Mouse (Mus musculus) liver, embryonic 13.5 days (tissue): ENCODE measurements around the gene Gata3. TPM values are rescaled to one million over a fixed set of nuclear protein-coding genes. Genes with fewer than 3 reads are reported as not detected.

Experiments
- ATAC-seq: fragments of 200-750 bp; cut with Nextera tagmentation; 2 replicates; pipeline ENCODE4 v1.8.0; 2017; ENCODE audit warnings: low read depth, mild to moderate bottlenecking, moderate number of reproducible peaks, moderate library complexity
- DNase-seq: peaks from one replicate; pipeline ENCODE4 v3.0.0; 2022
- H3K27ac ChIP-seq: fragments of 300-500 bp; sonication (generic); 2 replicates; pipeline ENCODE4 v1.5.1; 2015; ENCODE audit warnings: moderate library complexity, mild to moderate bottlenecking, inconsistent platforms
- H3K27me3 ChIP-seq: fragments of 300-500 bp; sonication (generic); 2 replicates; pipeline ENCODE4 v1.6.1; 2015; ENCODE audit warnings: mild to moderate bottlenecking, inconsistent platforms
- H3K36me3 ChIP-seq: fragments of 300-500 bp; sonication (generic); 2 replicates; pipeline ENCODE4 v1.6.1; 2015; ENCODE audit warnings: mild to moderate bottlenecking, inconsistent platforms
- H3K4me1 ChIP-seq: fragments of 300-500 bp; sonication (generic); replicated peaks from 2 replicates; pipeline ENCODE4 v1.6.1; 2015; ENCODE audit warnings: inconsistent platforms
- H3K4me2 ChIP-seq: fragments of 300-500 bp; sonication (generic); 2 replicates; pipeline ENCODE4 v1.6.1; 2015; ENCODE audit warnings: inconsistent platforms, mild to moderate bottlenecking, moderate library complexity
- H3K4me3 ChIP-seq: fragments of 300-500 bp; sonication (generic); replicated peaks from 2 replicates; pipeline ENCODE4 v1.5.1; 2015; ENCODE audit warnings: mild to moderate bottlenecking, inconsistent platforms
- H3K9ac ChIP-seq: fragments of 300-500 bp; sonication (generic); 2 replicates; pipeline ENCODE4 v1.6.1; 2015; ENCODE audit warnings: mild to moderate bottlenecking, inconsistent platforms
- H3K9me3 ChIP-seq: fragments of 300-500 bp; sonication (generic); replicated peaks from 2 replicates; pipeline ENCODE4 v1.6.1; 2016; ENCODE audit warnings: inconsistent platforms
- WGBS: fragments of 180-500 bp; shearing (Covaris S2); methylation state at CpG from one replicate; pipeline ENCODE4 v1.1.7; 2015; ENCODE audit not compliant: insufficient replicate concordance; 5-methylcytosine and 5-hydroxymethylcytosine counted together
- polyA plus RNA-seq: library from polyadenylated mRNA; unstranded; fragments of >200 nt; fragmentation: Nextera tagmentation; extraction: Ambion mirVana; gene quantifications from 2 replicates; pipeline ENCODE4 v1.2.1, GENCODE M21; 2015

Gene Gata3
- polyA plus RNA-seq, 1 experiment from 2014 or later, result 1.5 TPM

DNA sequence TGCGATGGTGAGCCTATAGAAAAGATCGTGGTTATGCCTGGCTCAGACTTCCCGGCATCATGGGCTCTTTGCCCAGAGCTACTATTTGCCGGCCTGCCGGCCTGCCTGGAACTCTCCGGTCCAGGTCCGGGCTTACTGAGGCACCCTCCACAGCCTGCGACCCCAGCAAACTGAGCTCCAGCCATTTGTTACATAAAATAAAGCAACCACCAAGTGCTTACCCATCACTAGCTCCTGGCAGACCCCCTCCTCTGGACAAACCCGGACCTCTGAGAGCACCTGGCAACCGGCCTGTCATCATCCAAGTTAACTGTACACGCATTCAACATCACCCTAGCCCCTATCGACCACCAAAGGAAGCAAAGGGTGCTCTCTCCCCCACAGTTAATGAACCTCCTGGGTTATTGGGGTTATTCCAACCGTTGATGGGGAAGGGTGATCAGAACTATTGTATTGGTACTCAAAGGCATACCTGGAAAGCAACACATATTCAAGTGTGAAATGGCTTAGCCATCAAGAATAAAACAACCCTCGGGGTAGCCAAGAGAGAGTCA is 4.5 kb downstream of the Gata3 start:
- WGBS, result 18% methylated on average over 14 of the region's 14 CpGs

DNA sequence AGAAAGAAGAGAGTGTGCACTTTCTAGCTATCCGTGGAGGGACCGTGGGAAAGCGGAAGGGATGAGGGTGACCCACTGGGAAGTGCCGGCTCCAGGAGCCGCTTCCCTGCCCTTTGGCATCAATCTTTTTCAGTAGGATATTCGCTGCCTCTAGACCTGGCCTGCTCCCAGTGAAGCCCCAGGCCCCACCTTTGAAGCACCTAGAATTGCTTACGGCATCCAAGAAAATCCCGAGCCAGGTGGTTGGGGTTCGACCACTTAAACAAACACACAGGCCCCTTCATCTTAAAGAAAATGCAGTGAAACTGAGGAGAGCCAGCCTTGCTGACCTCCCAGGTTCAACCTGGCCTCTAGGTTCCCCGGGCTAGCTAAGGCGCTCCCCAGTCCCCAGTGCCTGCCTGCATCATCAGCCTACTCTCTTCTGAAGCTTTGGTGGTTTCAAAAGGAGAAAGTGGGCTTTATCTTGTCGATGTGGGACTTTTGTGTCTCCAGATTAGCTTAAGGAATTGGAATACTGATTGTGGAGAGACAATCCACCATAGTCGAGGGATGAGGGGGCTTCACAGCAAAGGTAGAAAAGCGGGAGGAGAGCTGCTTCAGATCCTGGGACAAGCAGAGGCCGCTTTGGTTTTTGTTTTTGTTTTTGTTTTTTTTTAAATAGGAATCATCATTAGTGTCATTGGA is 5.2 kb downstream of the Gata3 start:
- H3K9ac ChIP-seq, result no peak overlapping the region
- WGBS, result 14% methylated on average over 15 of the region's 15 CpGs
- peaks cover 100% of the 10 kb centered on the region for H3K27me3 ChIP-seq
- no peaks in the 10 kb centered on the region for H3K36me3 ChIP-seq
- H3K9me3 ChIP-seq, result no peaks in the 10 kb centered on the region
- ATAC-seq (no peak), DNase-seq (no peak)
- H3K4me3 ChIP-seq, result 0 out of 2 replicates have a peak overlapping the region, but pooled peaks have one; percentile 18
- H3K4me1 ChIP-seq, result peaks cover 25% of the 10 kb centered on the region
- H3K27ac ChIP-seq, result no peak overlapping the region
- peak overlapping the region; percentile 57 for H3K4me2 ChIP-seq

More for the DNA sequence above, 4.5 kb downstream of the Gata3 start:
- Histone ChIP-seq H3K4me1 (peaks cover 24% of the 10 kb centered on the region), H3K4me3 (no peak overlapping the region), H3K9me3 (no peaks in the 10 kb centered on the region), H3K9ac (no peak overlapping the region), H3K36me3 (no peaks in the 10 kb centered on the region), H3K4me2 (no peak overlapping the region), H3K27ac (no peak overlapping the region), H3K27me3 (peaks cover 100% of the 10 kb centered on the region)
- ATAC-seq, result no peak
- DNase-seq, result no peak

DNA sequence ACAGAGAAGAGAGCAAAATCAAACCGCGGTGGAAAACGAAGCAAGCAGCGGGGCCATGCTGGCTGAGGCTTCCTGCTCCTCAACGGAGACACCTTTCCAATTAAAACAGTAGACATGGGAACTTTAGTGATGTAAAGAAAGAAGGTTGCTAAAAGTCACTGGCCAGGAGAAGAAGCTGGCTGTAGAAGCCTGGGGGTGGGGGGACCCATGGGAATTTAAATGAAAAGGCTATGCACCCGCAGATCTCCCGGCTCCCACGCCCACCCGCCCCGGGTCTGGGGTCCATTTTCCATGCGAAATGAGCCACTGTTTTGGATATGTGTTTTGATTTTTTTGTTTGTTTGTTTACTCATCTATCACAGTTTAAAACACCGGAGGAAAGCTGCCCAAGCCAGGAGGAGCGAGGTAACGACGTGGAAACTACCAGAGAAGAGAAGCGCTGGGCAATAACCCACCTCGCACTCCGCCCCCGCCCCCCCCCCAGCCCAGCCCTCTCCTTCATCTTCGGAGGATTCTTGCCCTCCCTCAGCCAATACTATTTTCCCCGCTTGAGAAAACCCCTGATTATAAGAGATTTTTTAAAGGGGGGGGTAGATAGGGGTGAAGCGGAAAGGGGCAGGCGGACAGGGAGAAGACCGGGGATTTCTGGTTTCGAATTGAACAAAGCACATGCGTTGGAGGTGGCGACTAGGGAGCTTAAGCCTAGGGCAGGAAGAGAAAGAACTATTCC is 5.9 kb downstream of the Gata3 start:
- no peak for DNase-seq
- H3K4me2 ChIP-seq, result peak overlapping the region; percentile 57

DNA sequence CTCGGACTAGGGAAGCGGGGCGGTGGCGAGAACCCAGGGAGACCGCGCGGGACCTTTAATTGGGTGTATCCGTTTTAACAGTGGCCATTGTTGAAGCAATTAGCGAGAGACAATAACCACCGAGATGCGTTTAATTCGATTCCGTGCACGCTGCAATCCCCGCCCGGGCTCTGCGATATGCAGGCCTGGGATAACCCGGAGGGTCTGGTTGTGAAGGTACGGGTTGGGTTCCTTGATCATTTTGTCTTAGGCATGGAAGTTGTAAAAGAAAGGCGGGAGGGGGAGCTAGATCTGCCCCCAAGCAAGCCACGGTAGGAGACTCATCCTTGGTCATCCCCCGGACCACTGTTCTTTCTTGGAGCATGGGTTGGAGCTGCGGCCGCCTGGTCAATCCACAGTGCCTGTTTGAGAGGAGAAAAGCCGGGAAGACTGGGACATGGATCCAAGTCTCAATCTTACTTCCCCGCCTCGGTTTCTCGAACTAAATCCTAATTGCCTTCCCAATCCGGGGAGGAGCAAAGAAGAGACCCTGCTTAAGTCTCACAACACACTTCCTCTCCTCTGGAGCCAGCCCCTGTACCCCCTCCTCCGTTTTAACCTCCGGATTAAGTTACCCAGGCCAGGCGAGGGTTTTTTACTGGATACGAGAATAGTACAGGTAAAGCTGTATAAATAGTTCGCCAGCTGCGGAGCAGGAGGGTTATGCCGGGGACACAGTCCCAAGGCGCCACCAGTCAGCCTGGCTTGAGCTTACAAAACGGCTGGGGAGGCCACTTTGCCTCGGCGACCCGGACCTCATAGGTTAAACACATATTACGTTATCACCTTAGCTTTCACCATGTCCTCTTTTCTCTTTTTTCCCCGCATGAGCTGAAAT is 6.7 kb downstream of the Gata3 start:
- Histone ChIP-seq H3K4me2 (peak overlapping the region; percentile 57), H3K4me3 (peak overlapping the region; percentile 36), H3K27ac (no peak overlapping the region), H3K9me3 (no peaks in the 10 kb centered on the region), H3K9ac (no peak overlapping the region), H3K36me3 (no peaks in the 10 kb centered on the region), H3K27me3 (peaks cover 100% of the 10 kb centered on the region), H3K4me1 (peaks cover 21% of the 10 kb centered on the region)
- DNase-seq (no peak), ATAC-seq (no peak)
- WGBS, result 2% methylated on average over 43 of the region's 43 CpGs

More for the DNA sequence above, 5.9 kb downstream of the Gata3 start:
- Histone ChIP-seq H3K36me3 (no peaks in the 10 kb centered on the region), H3K4me1 (peaks cover 19% of the 10 kb centered on the region), H3K27ac (no peak overlapping the region), H3K4me3 (peak overlapping the region; percentile 36; the same call in 1 of the 2 replicates), H3K9ac (no peak overlapping the region), H3K9me3 (no peaks in the 10 kb centered on the region), H3K27me3 (peaks cover 100% of the 10 kb centered on the region)
- WGBS, result 3% methylated on average over 27 of the region's 27 CpGs
- ATAC-seq, result no peak

DNA sequence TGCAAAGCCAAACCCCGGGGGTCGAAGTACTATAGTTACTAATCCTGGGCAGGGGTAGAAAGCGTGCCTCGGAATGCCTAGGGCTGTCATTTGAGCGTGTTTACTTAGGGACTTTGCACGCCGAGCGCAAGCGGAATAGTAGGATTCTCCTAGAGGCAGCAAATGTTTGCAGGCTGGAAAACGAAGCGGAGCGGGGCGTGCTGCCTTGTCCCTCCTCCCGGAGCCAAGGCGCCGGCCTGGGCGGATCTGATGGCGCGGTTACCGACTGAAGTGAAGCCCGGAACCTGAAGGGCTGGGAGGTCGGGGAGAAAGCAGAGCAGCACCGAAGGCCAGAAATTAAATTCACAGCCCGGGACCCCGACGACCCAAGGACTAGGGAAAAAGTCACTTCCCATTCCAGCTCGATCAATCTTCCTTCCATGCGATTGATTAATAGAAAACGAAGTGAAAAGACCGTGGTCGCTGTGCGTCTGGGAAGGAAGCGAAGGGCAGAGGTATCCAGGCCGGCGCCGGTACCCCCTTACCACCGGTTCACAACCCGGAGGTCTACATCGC is 7.4 kb downstream of the Gata3 start:
- Histone ChIP-seq H3K27me3 (peaks cover 100% of the 10 kb centered on the region), H3K27ac (no peak overlapping the region), H3K4me3 (peak overlapping the region; percentile 36), H3K9ac (no peak overlapping the region), H3K4me2 (peak overlapping the region; percentile 57), H3K9me3 (no peaks in the 10 kb centered on the region), H3K4me1 (peaks cover 26% of the 10 kb centered on the region), H3K36me3 (no peaks in the 10 kb centered on the region)
- WGBS, result under 1% methylated on average over 39 of the region's 39 CpGs
- ATAC-seq (no peak), DNase-seq (no peak)

DNA sequence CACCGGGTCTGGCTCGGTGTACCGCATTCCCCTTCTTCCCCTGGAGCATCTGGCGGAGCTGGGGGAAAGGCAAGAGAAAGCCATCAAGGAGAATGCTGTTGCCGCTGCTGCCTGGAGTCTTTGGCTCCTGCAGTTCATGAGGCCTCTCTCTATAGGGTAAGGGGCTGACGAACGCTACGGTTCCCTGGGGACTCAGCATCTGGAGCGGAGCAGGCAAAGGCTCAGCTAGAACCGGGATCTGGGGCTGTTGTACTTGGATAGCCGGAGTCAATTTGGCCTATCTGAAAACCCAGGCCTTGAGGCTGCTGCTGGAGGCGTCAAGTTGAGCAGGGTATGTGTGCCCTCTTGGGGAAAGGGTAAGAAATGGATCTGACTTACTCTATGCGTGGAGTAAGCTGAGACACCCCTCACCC is 8.2 kb downstream of the Gata3 start:
- Histone ChIP-seq H3K4me1 (peaks cover 33% of the 10 kb centered on the region), H3K36me3 (no peaks in the 10 kb centered on the region), H3K9ac (no peak overlapping the region), H3K27me3 (peaks cover 100% of the 10 kb centered on the region), H3K4me2 (peak overlapping the region; percentile 45), H3K9me3 (no peaks in the 10 kb centered on the region), H3K4me3 (peak overlapping the region; percentile 27), H3K27ac (no peak overlapping the region)
- DNase-seq, result no peak
- ATAC-seq, result no peak
- WGBS, result 5% methylated on average over 13 of the region's 13 CpGs

DNA sequence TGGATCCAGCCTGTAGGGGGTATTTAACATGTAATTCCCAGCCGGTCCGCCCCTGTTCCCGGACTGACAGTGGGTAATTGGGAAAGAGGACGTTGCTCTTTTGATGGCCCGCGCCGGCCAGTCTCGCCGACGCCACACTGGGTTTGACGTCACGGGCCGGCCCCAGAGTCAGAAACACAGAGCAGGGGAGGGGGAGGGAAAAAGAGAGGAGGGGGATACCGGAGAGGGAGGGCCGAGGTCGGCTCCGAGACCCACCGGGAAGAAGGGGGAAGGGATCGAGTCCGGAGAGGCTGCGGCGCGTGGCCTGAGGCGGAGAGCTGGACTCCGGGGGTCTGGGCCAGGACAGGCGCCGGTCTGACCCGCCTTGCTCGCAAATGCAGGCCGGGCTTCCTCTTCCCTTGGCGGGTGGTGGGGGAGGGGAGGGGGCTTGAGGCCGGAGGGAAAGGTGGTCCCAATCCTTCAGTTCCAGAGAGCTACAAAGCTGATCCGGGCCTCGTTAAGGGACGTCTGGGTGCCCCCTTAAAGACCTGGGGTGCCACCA is 8.7 kb downstream of the Gata3 start, which contains the start of gene 4930412O13Rik:
TSS of gene 4930412O13Rik (plus strand) at position 202 of the 541 bp plus-strand sequence.
- WGBS, result 1% methylated on average over 35 of the region's 35 CpGs
- ATAC-seq (no peak), DNase-seq (no peak)
- Histone ChIP-seq H3K27ac (no peak within 1 kb of the TSS), H3K4me3 (peak within 1 kb of the TSS; percentile 36), H3K27me3 (peaks cover 100% of the 10 kb centered on the region), H3K4me1 (peaks cover 33% of the 10 kb centered on the region), H3K9ac (no peak within 1 kb of the TSS), H3K4me2 (peak within 1 kb of the TSS; percentile 74), H3K9me3 (no peaks in the 10 kb centered on the region), H3K36me3 (no peaks in the 10 kb centered on the region)

DNA sequence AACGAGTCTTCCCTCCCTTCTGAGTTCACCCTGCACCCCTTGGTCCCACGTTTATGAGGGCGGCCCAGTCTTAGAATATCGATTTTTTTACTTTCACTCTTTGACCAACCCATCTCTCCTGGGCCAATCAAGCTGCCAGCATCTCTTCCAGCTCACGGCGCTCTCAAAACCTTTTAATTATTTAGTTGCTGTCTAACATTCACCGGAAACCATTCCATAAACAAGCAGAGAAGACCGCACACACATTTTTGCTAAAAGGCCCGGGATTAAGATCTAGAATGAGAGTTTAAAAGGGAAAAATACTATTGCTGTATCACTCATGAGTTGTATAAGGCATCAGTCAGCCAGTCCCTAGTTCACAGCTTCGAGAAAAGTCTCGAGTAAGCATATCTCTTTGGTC is 9.6 kb downstream of the Gata3 start:
- H3K36me3 ChIP-seq, result no peaks in the 10 kb centered on the region
- DNase-seq (no peak), ATAC-seq (no peak)
- H3K27me3 ChIP-seq, result peaks cover 100% of the 10 kb centered on the region
- H3K4me3 ChIP-seq, result peak overlapping the region; percentile 6; the same call in 1 of the 2 replicates
- no peaks in the 10 kb centered on the region for H3K9me3 ChIP-seq
- WGBS, result 5% methylated on average over 11 of the region's 11 CpGs
- peaks cover 35% of the 10 kb centered on the region for H3K4me1 ChIP-seq
- H3K4me2 ChIP-seq, result peak overlapping the region; percentile 74
- H3K27ac ChIP-seq, result no peak overlapping the region
- no peak overlapping the region for H3K9ac ChIP-seq

DNA sequence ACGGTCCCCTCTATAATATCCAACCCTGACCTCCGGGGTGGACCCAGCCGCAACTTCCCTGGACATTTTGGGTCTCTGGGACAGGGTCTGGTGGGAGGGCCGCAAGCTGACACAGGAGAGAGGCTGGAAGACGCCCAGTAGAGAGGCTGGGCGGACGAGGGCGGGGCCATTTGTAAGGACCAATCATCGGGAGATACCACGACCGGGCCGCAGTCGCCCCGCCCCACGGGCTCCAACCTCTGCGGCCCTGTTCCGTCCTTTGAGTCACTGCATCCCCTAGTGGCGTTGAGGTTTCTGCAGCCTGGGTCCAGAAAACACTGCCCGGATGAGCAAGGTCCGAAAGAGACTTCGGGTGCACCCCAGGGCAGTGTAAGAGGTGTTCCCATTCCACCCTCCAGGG is 10.3 kb downstream of the Gata3 start:
- peak overlapping the region; percentile 58 for H3K4me3 ChIP-seq
- H3K36me3 ChIP-seq, result no peaks in the 10 kb centered on the region
- H3K9ac ChIP-seq, result 0 out of 2 replicates have a peak overlapping the region, but pooled peaks have one; percentile 33
- H3K4me2 ChIP-seq, result peak overlapping the region; percentile 74
- H3K9me3 ChIP-seq, result no peaks in the 10 kb centered on the region
- H3K27ac ChIP-seq, result no peak overlapping the region
- H3K4me1 ChIP-seq, result peaks cover 38% of the 10 kb centered on the region
- DNase-seq, result peak; percentile 73
- peak; percentile 85 for ATAC-seq
- under 1% methylated on average over 21 of the region's 21 CpGs for WGBS
- H3K27me3 ChIP-seq, result peaks cover 100% of the 10 kb centered on the region

DNA sequence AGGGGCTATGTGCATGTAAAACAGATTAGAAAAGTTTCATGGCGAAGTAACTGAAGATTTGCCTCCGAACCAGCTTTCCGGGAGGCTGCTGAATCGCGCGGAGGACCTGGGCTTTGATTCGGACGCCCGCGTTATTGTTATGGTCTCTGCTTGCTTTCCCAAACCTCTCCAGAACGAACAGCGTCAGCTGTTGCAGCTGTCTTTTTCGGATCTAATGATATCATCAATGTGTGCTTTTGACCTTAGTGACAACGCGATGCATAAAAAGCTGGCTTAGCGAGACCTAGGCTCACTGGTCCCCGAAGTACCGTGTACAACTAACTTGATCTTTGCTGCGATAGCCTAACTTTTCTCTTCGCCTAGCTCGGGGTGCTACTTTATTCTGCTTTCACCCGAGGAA is 10.7 kb downstream of the Gata3 start:
- under 1% methylated on average over 22 of the region's 22 CpGs for WGBS
- Histone ChIP-seq H3K9ac (peak overlapping the region; percentile 33; the same call in 1 of the 2 replicates), H3K9me3 (no peaks in the 10 kb centered on the region), H3K4me1 (peaks cover 34% of the 10 kb centered on the region), H3K36me3 (no peaks in the 10 kb centered on the region), H3K27me3 (peaks cover 100% of the 10 kb centered on the region), H3K27ac (no peak overlapping the region), H3K4me3 (peak overlapping the region; percentile 58), H3K4me2 (peak overlapping the region; percentile 74)
- no peak for DNase-seq
- ATAC-seq, result peak; percentile 25
